Mouse (Mus musculus): ENCODE measurements at regions not wholly inside any gene's neighbourhood (a gene's known extent, or its start where the extent isn't known, plus 50 kb on each side); places are given as distances from the start of the nearest gene placed in this dataset.

GRCm38 (mm10) chr7:63820286-63820685, 96.4 kb upstream of the E030018B13Rik start:
- TF ChIP-seq POLR2A (IDR thresholded peaks at IDR 0.05; ENCODE audit: control insufficient read depth, low read depth, low read length) (no peak), CTCF (IDR thresholded peaks at IDR 0.05; ENCODE audit: control insufficient read depth, insufficient read depth, insufficient replicate concordance, low read depth, low read length) (no peak)

All from testis, adult 2 months (tissue).